Mouse (Mus musculus) brain, embryonic 14.5 days (tissue): ENCODE data around the gene Mbd5. TPM values are rescaled to one million over a fixed set of nuclear protein-coding genes. Genes with fewer than 3 reads are reported as not detected.
A peak's percentile ranks its signal among the peaks of the same experiment; 100 is the strongest.

Source experiments
- DNase-seq: peaks from one replicate; pipeline ENCODE4 v3.0.0-alpha.2; 2011; ENCODE audit warnings: low read depth
- CTCF ChIP-seq: fragments of 200-500 bp; IDR thresholded peaks from 2 replicates; pipeline ENCODE4 v1.5.1; 2012; ENCODE audit warnings: inconsistent platforms, mild to moderate bottlenecking, moderate library complexity, borderline replicate concordance; ENCODE audit not compliant: insufficient read depth, insufficient read length; ENCODE audit errors: extremely low read depth
- POLR2A ChIP-seq: fragments of 200-500 bp; IDR thresholded peaks from 2 replicates; pipeline ENCODE4 v1.6.1; 2012; ENCODE audit warnings: mild to moderate bottlenecking, inconsistent platforms, borderline replicate concordance; ENCODE audit not compliant: poor library complexity, insufficient read depth, insufficient read length, severe bottlenecking; ENCODE audit errors: extremely low read depth
- polyA plus RNA-seq: library from polyadenylated mRNA; depleted of rRNA; stranded (reverse); fragments of >200 nt; gene quantifications from 2 replicates; pipeline ENCODE4 v1.2.3, GENCODE M21; 2012

Gene Mbd5
- polyA plus RNA-seq, 1 experiment: 24.5 TPM

DNA sequence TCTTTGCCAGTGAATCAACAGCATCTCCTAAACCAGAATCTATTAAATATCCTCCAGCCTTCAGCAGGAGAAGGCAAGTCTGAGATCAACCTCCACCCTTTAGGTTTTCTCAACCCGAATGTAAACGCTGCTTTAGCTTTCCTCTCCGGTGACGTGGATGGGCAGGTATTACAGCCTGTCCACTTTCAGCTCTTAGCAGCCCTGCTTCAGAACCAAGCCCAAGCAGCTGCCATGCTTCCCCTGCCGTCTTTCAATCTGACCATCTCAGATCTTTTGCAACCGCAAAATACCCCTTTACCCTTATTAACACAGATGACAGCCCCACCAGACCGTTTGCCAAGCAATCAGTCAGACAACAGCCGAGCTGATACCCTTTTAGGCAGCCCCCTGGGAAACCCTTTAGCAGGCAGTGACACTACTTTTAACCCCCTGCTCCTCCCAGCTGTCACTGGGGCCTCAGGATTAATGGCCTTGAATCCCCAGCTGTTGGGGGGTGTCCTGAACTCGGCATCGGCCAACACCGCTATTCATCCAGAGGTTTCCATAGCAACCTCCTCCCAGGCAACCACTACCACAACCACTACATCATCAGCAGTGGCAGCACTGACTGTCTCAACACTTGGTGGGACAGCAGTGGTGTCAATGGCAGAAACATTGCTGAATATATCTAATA, 323.1 kb downstream of the Mbd5 start:
- TF ChIP-seq POLR2A: no peak
- DNase-seq: peak; percentile 84

DNA sequence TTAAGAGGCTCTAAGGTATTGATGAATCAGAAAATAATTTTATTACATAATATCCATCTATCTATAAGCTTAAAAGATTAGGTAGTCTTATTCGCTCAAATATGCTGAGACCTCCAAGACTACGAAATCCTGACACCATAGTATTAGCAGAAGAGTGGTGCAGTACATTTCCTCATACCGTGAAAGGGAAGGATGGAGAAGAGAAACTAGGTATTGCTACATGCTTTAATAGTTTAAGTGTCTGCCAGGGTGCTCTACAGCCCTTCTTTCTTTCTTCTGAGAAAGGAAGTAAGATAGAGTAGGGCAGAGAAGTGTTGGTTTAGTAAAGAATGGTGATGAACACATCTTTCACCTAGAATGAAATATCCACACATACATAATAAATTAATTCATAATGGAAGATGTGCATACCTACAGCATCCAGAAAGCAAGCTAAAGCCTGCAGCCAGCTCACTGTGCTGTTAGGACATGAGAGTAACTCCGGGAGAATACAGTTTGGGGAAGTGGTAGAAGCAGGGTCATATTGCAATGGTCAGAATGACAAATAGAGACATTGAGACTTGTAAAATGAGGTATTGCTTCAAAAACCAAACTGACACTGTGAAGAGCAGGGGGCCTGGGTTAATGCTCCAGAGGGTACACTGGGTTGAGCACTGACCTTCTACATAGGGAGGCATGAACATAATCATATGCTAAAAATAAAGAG, 326.9 kb downstream of the Mbd5 start:
- TF ChIP-seq POLR2A (no peak), CTCF (no peak)
- DNase-seq: no peak

DNA sequence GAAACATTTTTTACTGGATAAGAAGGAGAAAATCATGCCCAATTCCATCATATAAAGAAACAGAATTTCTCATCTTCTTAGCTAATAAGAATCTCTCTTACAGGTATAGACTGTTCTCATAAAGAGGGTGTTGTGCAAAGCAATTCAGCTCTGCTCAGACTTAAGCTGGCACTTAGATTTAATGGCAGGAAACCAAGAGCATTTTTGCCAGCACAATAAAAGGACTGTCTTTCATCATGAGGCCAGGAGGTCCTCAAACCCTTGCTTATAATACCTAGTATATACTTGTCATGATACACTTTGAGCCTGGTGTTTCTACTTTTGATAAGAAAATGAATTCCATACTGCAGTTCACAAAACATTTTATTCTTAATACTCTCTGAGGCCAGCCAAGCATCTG, 331.2 kb downstream of the Mbd5 start:
- TF ChIP-seq POLR2A (no peak), CTCF (no peak)

DNA sequence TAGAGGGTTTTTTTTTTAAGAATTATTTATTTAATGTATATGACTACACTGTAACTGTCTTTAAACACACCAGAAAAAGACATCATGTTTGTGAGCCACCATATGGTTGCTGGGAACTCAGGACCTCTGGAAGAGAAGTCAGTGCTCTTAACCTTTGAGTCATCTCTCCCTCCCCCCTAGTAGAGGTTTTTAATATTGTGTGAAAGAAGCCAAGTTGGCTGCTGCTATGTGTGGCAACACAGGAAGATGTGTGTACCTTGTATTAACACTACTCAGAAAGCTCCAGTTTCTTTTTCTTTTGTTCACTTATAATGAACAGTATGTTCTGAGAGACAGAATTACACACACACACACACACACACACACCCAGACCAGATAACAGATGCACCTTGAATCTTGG, 334.3 kb downstream of the Mbd5 start:
- no peak for DNase-seq
- TF ChIP-seq CTCF (no peak), POLR2A (no peak)

More for the DNA sequence above, 331.2 kb downstream of the Mbd5 start:
- no peak for DNase-seq

DNA sequence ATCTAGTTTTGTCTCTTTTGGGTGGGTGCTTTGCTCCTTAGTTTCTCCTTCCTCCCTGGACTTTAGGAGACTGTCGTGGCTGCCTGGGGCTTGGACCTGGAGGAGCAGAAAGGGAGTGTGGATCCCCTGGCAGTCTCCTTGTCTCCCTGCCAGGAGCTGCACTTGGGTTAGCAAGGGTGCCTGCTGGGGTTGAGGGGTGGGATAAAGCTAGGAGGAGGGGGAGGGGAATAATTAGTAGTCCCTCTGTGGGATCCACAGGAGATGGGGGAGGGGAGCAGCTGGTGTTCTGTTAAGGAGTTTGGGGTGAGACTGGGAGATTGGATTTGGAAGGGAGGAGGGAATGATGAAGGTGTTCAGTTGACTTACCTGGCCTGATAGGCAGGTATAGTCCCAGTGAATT, 337.7 kb downstream of the Mbd5 start:
- TF ChIP-seq POLR2A (no peak), CTCF (no peak)
- peak; percentile 20 for DNase-seq

DNA sequence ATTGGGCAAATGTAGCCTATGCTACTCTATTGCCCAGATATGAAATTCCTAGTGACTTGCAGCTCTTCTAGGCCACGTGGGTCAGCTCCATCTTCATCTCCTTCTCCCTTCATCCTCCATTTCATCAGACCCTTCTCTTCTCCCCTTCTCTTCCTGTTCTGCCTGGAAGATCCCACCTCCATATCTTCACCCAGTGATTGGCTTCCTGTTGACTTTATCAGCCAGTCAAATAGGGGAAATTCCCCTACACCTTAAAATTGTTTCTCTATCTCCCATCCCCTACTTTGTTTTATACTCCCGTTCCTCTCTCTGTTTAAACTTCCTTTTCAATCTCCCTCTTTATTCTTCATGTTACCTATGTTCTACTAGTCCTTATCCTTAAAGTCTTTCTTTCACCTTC, 342.4 kb downstream of the Mbd5 start:
- no peak for DNase-seq
- no peak for TF ChIP-seq CTCF
- TF ChIP-seq POLR2A: no peak

DNA sequence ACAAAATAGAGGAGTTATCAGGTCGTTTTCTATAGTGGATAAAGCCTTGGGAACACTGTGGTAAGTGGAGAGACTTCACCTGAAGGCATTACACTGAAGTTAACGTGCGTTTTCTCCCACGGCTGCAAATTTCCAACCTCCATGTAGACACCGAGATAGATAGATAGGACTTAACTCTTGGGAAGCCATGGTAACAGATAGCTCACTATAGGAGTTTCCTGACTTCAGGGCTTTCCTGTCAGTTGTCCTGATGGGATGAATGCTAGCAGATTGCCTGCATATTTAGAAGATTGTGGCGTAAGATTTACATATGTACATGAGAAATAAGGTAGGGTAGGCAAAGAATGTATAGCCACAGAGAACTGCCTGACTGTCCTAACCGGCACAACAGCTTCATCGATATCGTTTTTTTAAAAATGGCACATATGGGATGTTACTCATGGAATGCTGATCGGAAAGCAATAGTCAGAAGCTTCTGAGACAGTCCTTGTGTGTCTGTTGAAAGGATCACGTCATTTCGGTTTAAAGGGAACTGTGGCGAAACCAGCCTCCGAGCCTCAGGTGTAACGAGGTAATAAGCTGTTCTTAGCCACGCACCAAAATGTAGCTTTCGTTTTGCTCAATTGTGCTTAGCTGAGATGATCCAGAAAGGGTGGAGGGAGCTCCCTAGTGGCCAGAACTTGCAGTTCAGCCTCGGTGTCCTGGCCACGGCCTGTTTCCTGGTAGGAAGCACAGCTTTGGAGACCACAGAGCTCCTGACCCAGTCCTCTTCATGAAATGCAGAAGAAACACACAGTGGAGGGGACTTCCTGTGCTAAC, 363.5 kb downstream of the Mbd5 start:
- TF ChIP-seq POLR2A (no peak), CTCF (peak; percentile 94)
- DNase-seq: peak; percentile 88

DNA sequence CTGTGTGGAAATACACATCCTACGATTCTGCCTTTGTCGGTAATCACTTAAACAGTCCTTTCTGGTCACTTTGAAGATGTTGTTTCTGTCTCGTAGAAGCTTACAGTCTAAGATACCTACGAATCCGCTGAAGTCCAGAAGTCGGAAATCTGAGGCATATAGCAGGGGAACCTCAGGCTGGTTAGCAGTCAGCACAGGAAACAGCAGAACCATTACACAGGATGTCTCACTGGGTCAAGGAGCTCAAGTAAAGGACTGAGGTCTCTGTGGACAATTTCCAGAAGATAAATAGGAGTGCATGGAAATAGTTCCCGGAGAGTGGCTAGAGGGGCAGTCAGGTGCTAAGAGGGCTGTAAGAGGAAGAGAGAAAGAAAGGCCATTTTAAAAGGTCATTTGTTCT, 384.3 kb downstream of the Mbd5 start:
- no peak for DNase-seq
- TF ChIP-seq POLR2A (no peak), CTCF (no peak)

DNA sequence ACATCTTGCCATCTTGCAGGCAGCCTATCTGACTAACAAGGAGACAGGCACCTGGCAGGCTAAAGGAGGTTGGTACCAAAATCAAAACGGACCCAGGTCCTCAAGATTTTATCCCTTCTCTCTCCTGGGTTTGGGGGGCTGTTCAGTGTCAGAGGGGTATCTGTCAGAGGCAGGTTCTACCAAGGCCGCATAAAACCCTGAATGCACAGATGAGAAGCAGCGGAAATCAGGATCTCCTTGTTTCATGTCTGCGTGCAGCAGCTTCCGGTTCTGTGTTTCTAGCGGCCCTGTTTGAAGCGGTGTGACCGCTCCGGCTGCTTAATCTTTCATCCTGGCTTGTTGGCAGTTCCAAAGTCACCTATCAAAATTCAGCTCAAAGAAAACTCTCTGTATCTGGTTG, 386.0 kb downstream of the Mbd5 start:
- no peak for DNase-seq
- TF ChIP-seq POLR2A (no peak), CTCF (no peak)

DNA sequence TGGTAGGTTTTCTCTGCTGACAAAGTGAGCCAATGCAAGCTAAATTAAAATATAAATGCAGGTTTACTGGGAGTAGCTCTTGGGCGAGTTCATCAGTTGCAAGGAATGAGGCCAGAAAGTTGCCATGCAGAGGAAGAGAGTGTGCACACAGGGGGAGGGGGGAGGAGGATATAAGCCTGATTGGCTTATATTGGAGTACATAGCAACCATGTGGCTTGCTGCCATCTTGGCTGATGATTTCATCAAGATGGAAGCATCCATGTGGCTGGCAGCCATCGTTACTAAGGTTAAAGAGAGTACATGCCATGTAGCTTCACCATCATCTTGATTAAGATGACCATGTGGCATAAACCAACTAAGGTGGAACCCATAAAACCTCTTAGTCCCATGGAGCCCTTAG, 395.0 kb downstream of the Mbd5 start:
- peak; percentile 80 for DNase-seq
- TF ChIP-seq POLR2A (no peak), CTCF (no peak)

DNA sequence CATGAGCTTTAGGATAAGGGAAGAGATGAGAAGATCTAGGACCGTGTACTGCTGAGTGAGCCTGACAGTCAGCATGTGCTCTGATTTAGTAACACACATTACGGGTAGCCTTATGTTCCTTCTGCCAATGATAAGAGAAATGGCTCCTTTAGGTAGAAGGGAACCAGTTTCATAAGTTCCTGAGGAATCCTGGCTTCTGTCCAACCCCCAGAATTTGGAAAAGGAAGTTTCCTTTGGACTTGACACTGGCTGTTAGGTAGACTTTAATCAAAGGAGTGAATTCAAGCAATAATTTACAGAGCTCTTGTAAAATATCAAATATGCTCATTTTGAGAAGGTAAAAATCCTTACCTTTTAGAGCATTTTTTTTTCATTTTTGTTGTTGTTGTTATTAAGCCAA, 396.5 kb downstream of the Mbd5 start:
- TF ChIP-seq CTCF (no peak), POLR2A (no peak)
- DNase-seq: no peak

DNA sequence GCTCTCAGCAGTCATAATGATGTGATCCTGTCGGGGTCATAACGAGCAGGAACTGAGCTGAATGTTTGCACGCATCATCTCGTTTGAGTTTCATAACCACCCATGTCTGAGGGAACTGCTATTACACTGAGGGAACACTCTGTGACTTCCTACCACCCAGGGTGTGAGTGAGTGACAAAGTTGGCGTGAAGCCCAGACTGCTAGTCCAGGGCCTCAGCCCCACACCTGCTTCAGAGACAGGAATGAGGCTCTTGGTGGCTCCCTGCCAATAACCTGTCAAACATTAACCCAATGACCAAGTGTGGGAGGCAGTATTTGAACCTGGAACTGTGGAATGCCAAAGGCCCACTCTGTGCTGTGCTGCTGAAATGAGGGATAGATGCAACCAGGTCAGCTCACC, 400.5 kb downstream of the Mbd5 start:
- TF ChIP-seq POLR2A: no peak
- no peak for TF ChIP-seq CTCF
- DNase-seq: peak; percentile 55

DNA sequence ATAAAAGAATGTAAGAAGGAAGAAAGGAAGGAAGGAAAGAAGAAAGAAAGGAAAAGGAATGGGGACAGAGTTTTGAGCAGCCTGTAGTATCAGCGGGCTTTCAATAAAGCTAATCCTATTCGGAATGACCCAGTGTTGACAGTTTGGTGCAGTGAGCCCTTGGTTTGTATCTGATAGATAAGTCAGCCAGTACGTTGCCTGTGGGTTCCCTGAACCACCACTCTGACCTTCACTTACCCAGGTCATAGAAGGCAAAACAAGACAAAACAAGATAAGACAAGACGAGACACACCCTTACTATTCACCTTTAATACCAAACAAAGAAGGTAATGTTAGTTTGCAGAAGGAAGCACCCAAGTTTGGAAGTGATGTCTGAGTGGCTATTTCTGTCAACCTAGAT, 401.5 kb downstream of the Mbd5 start:
- no peak for TF ChIP-seq POLR2A
- TF ChIP-seq CTCF: no peak
- no peak for DNase-seq
